Mouse (Mus musculus): ENCODE measurements at regions not wholly inside any gene's neighbourhood (a gene's known extent, or its start where the extent isn't known, plus 50 kb on each side); places are given as distances from the start of the nearest gene placed in this dataset.
"Not testable (repeated sequence)": the region's sequence is repeated elsewhere in the genome, so short reads cannot be mapped to it uniquely, and the experiment has no call there.

- Histone ChIP-seq H3K4me1 (replicated peaks; ENCODE audit: control insufficient read depth in 2 of 2, insufficient read depth in 2 of 2, low read length in 1 of 2) (peaks cover 0 to 4% of the 10 kb centered on the region in 2 experiments; a peak in 1 of 4 replicates), H3K36me3 (replicated peaks; ENCODE audit: control insufficient read depth, insufficient read depth, low read depth) (no peaks in the 10 kb centered on the region), H3K4me3 (ENCODE audit: insufficient read depth in 1 of 2, low read depth in 2 of 2, low read length in 2 of 2) (no peak overlapping the region), H3K4me2 (ENCODE audit: low read depth) (no peak overlapping the region), H3K27me3 (ENCODE audit: control insufficient read depth, insufficient read depth, low read length) (no peaks in the 10 kb centered on the region), H3K9me3 (ENCODE audit: control insufficient read depth, low read length) (no peaks in the 10 kb centered on the region), H3K9ac (replicated peaks) (no peak overlapping the region), H3K27ac (no peak overlapping the region)
- no peak for DNase-seq (ENCODE audit: low read depth in 3 of 3, low spot score in 3 of 3)
- TF ChIP-seq CTCF (IDR thresholded peaks at IDR 0.05; ENCODE audit: low read depth) (no peak), EP300 (IDR thresholded peaks at IDR 0.05; ENCODE audit: low read depth) (no peak)
- 25% methylated on average over 2 of the region's 2 CpGs for WGBS (ENCODE audit: insufficient replicate concordance)
- no peak for ATAC-seq (ENCODE audit: insufficient read depth)
Observed at GRCm38 (mm10) chr13:99128979-99129378, 55.6 kb upstream of the Zfp366 start.

GRCm38 (mm10) chr13:99128284-99128691 is 56.3 kb upstream of the Zfp366 start:
- peaks cover 6 to 10% of the 10 kb centered on the region in 2 experiments for H3K4me1 ChIP-seq (replicated peaks; ENCODE audit: control insufficient read depth in 2 of 2, insufficient read depth in 2 of 2, low read length in 1 of 2)
- ATAC-seq (ENCODE audit: insufficient read depth) (no peak), DNase-seq (ENCODE audit: low read depth in 3 of 3, low spot score in 3 of 3) (no peak)
- H3K9me3 ChIP-seq (ENCODE audit: control insufficient read depth, low read length), result no peaks in the 10 kb centered on the region
- no peak overlapping the region for H3K4me3 ChIP-seq (ENCODE audit: insufficient read depth in 1 of 2, low read depth in 2 of 2, low read length in 2 of 2)
- WGBS (ENCODE audit: insufficient replicate concordance), result 61% methylated on average over 5 of the region's 5 CpGs
- no peaks in the 10 kb centered on the region for H3K36me3 ChIP-seq (replicated peaks; ENCODE audit: control insufficient read depth, insufficient read depth, low read depth)
- H3K27me3 ChIP-seq (ENCODE audit: control insufficient read depth, insufficient read depth, low read length), result no peaks in the 10 kb centered on the region
- H3K4me2 ChIP-seq (ENCODE audit: low read depth), result no peak overlapping the region
- H3K9ac ChIP-seq (replicated peaks), result no peak overlapping the region
- TF ChIP-seq EP300 (IDR thresholded peaks at IDR 0.05; ENCODE audit: low read depth) (no peak), CTCF (IDR thresholded peaks at IDR 0.05; ENCODE audit: low read depth) (no peak)
- no peak overlapping the region for H3K27ac ChIP-seq

GRCm38 (mm10) chr13:99127716-99128115 is 56.9 kb upstream of the Zfp366 start:
- WGBS (ENCODE audit: insufficient replicate concordance), result 65% methylated on average over 5 of the region's 5 CpGs

GRCm38 (mm10) chr13:99126971-99127370 is 57.7 kb upstream of the Zfp366 start:
- H3K27me3 ChIP-seq (ENCODE audit: control insufficient read depth, insufficient read depth, low read length); ATAC-seq (ENCODE audit: insufficient read depth); DNase-seq (ENCODE audit: low read depth in 3 of 3, low spot score in 3 of 3); H3K27ac ChIP-seq; H3K4me2 ChIP-seq (ENCODE audit: low read depth); H3K4me3 ChIP-seq (ENCODE audit: insufficient read depth in 1 of 2, low read depth in 2 of 2, low read length in 2 of 2); H3K9me3 ChIP-seq (ENCODE audit: control insufficient read depth, low read length); H3K36me3 ChIP-seq (replicated peaks; ENCODE audit: control insufficient read depth, insufficient read depth, low read depth); H3K9ac ChIP-seq (replicated peaks): not testable (repeated sequence)
- 84% methylated on average over 10 of the region's 10 CpGs for WGBS (ENCODE audit: insufficient replicate concordance)
- peaks cover 7 to 14% of the 10 kb centered on the region in 2 experiments for H3K4me1 ChIP-seq (replicated peaks; ENCODE audit: control insufficient read depth in 2 of 2, insufficient read depth in 2 of 2, low read length in 1 of 2)

More at GRCm38 (mm10) chr13:99127716-99128115, 56.9 kb upstream of the Zfp366 start:
- Histone ChIP-seq H3K9me3 (ENCODE audit: control insufficient read depth, low read length) (no peaks in the 10 kb centered on the region), H3K4me3 (ENCODE audit: insufficient read depth in 1 of 2, low read depth in 2 of 2, low read length in 2 of 2) (no peak overlapping the region), H3K9ac (replicated peaks) (no peak overlapping the region), H3K36me3 (replicated peaks; ENCODE audit: control insufficient read depth, insufficient read depth, low read depth) (no peaks in the 10 kb centered on the region), H3K27ac (no peak overlapping the region), H3K4me2 (ENCODE audit: low read depth) (no peak overlapping the region), H3K27me3 (ENCODE audit: control insufficient read depth, insufficient read depth, low read length) (no peaks in the 10 kb centered on the region), H3K4me1 (replicated peaks; ENCODE audit: control insufficient read depth in 2 of 2, insufficient read depth in 2 of 2, low read length in 1 of 2) (peaks cover 7 to 14% of the 10 kb centered on the region in 2 experiments)
- ATAC-seq (ENCODE audit: insufficient read depth) (no peak), DNase-seq (ENCODE audit: low read depth in 3 of 3, low spot score in 3 of 3) (no peak)
- TF ChIP-seq EP300 (IDR thresholded peaks at IDR 0.05; ENCODE audit: low read depth) (no peak), CTCF (IDR thresholded peaks at IDR 0.05; ENCODE audit: low read depth) (no peak)

GRCm38 (mm10) chr13:99126538-99126937 is 58.1 kb upstream of the Zfp366 start:
- H3K27ac ChIP-seq, result no peak overlapping the region
- no peak for ATAC-seq (ENCODE audit: insufficient read depth)
- H3K4me2 ChIP-seq (ENCODE audit: low read depth), result no peak overlapping the region
- no peak overlapping the region for H3K4me3 ChIP-seq (ENCODE audit: insufficient read depth in 1 of 2, low read depth in 2 of 2, low read length in 2 of 2)
- no peak for DNase-seq (ENCODE audit: low read depth in 3 of 3, low spot score in 3 of 3)
- H3K9me3 ChIP-seq (ENCODE audit: control insufficient read depth, low read length), result no peaks in the 10 kb centered on the region
- peaks cover 7 to 14% of the 10 kb centered on the region in 2 experiments for H3K4me1 ChIP-seq (replicated peaks; ENCODE audit: control insufficient read depth in 2 of 2, insufficient read depth in 2 of 2, low read length in 1 of 2)
- no peaks in the 10 kb centered on the region for H3K36me3 ChIP-seq (replicated peaks; ENCODE audit: control insufficient read depth, insufficient read depth, low read depth)
- H3K27me3 ChIP-seq (ENCODE audit: control insufficient read depth, insufficient read depth, low read length), result no peaks in the 10 kb centered on the region
- TF ChIP-seq CTCF (IDR thresholded peaks at IDR 0.05; ENCODE audit: low read depth), result no peak
- TF ChIP-seq EP300 (IDR thresholded peaks at IDR 0.05; ENCODE audit: low read depth), result no peak
- H3K9ac ChIP-seq (replicated peaks), result no peak overlapping the region
- 42% methylated on average over 8 of the region's 8 CpGs for WGBS (ENCODE audit: insufficient replicate concordance)
